Mouse (Mus musculus): ENCODE data around the gene Sh3kbp1. TPM values are rescaled to one million over a fixed set of nuclear protein-coding genes. Genes with fewer than 3 reads are reported as not detected.

Gene Sh3kbp1
- polyA plus RNA-seq, 1 experiment from 2014 or later, result 36.1 TPM

GRCm38 (mm10) chrX:159910600-159910999 lies 283.5 kb downstream of the Sh3kbp1 start:
- H3K4me3 ChIP-seq, result no peak overlapping the region

GRCm38 (mm10) chrX:159911613-159912012 lies 284.5 kb downstream of the Sh3kbp1 start:
- WGBS, result 87% methylated on average over 4 of the region's 4 CpGs

More at GRCm38 (mm10) chrX:159910600-159910999, 283.5 kb downstream of the Sh3kbp1 start:
- Histone ChIP-seq H3K9me3 (no peaks in the 10 kb centered on the region), H3K9ac (replicated peaks) (no peak overlapping the region), H3K36me3 (no peaks in the 10 kb centered on the region), H3K4me2 (replicated peaks) (no peak overlapping the region), H3K4me1 (no peaks in the 10 kb centered on the region), H3K27ac (replicated peaks) (no peak overlapping the region), H3K27me3 (peaks cover 33% of the 10 kb centered on the region)
- no peak for ATAC-seq (ENCODE audit: low FRiP score, low read depth)
- WGBS, result 50% methylated on average over 3 of the region's 3 CpGs

GRCm38 (mm10) chrX:159912061-159912460 lies 285.0 kb downstream of the Sh3kbp1 start:
- H3K9ac ChIP-seq (replicated peaks), result no peak overlapping the region
- no peak overlapping the region for H3K27ac ChIP-seq (replicated peaks)
- no peaks in the 10 kb centered on the region for H3K36me3 ChIP-seq
- H3K4me3 ChIP-seq, result no peak overlapping the region
- no peak for ATAC-seq (ENCODE audit: low FRiP score, low read depth)
- H3K4me2 ChIP-seq (replicated peaks), result no peak overlapping the region
- H3K4me1 ChIP-seq, result no peaks in the 10 kb centered on the region
- WGBS, result 80% methylated on average over 3 of the region's 3 CpGs
- H3K9me3 ChIP-seq, result no peaks in the 10 kb centered on the region
- H3K27me3 ChIP-seq, result peaks cover 30% of the 10 kb centered on the region

More at GRCm38 (mm10) chrX:159911613-159912012, 284.5 kb downstream of the Sh3kbp1 start:
- ATAC-seq (ENCODE audit: low FRiP score, low read depth), result no peak
- Histone ChIP-seq H3K9ac (replicated peaks) (no peak overlapping the region), H3K9me3 (no peaks in the 10 kb centered on the region), H3K4me2 (replicated peaks) (no peak overlapping the region), H3K36me3 (no peaks in the 10 kb centered on the region), H3K4me3 (no peak overlapping the region), H3K27ac (replicated peaks) (no peak overlapping the region), H3K27me3 (peaks cover 30% of the 10 kb centered on the region), H3K4me1 (no peaks in the 10 kb centered on the region)

GRCm38 (mm10) chrX:159913489-159913888 lies 286.4 kb downstream of the Sh3kbp1 start:
- Histone ChIP-seq H3K4me1 (no peaks in the 10 kb centered on the region), H3K36me3 (no peaks in the 10 kb centered on the region), H3K27me3 (peaks cover 33% of the 10 kb centered on the region), H3K9me3 (no peaks in the 10 kb centered on the region), H3K4me3 (no peak overlapping the region), H3K27ac (replicated peaks) (no peak overlapping the region), H3K9ac (replicated peaks) (no peak overlapping the region), H3K4me2 (replicated peaks) (no peak overlapping the region; the same call in 1 of the 2 replicates)
- ATAC-seq (ENCODE audit: low FRiP score, low read depth), result no peak
- WGBS, result 44% methylated on average over 3 of the region's 3 CpGs

- H3K27ac ChIP-seq (replicated peaks), result no peak overlapping the region
- H3K27me3 ChIP-seq, result peaks cover 32% of the 10 kb centered on the region
- ATAC-seq (ENCODE audit: low FRiP score, low read depth), result no peak
- H3K4me1 ChIP-seq, result no peaks in the 10 kb centered on the region
- H3K4me2 ChIP-seq (replicated peaks), result no peak overlapping the region
- no peak overlapping the region for H3K9ac ChIP-seq (replicated peaks)
- 58% methylated on average over 1 of the region's 1 CpGs for WGBS
- no peaks in the 10 kb centered on the region for H3K36me3 ChIP-seq
- no peaks in the 10 kb centered on the region for H3K9me3 ChIP-seq
- no peak overlapping the region for H3K4me3 ChIP-seq
Measured at GRCm38 (mm10) chrX:159915125-159915524, 288.1 kb downstream of the Sh3kbp1 start.

- no peak overlapping the region for H3K4me3 ChIP-seq
- no peaks in the 10 kb centered on the region for H3K36me3 ChIP-seq
- 91% methylated on average over 6 of the region's 6 CpGs for WGBS
- H3K27me3 ChIP-seq, result peaks cover 58% of the 10 kb centered on the region
- no peaks in the 10 kb centered on the region for H3K9me3 ChIP-seq
- H3K9ac ChIP-seq (replicated peaks), result no peak overlapping the region
- H3K4me1 ChIP-seq, result no peaks in the 10 kb centered on the region
- no peak for ATAC-seq (ENCODE audit: low FRiP score, low read depth)
- no peak overlapping the region for H3K4me2 ChIP-seq (replicated peaks)
- H3K27ac ChIP-seq (replicated peaks), result no peak overlapping the region
Measured at GRCm38 (mm10) chrX:159924759-159925158, 297.7 kb downstream of the Sh3kbp1 start.

GRCm38 (mm10) chrX:159928165-159928564 lies 301.1 kb downstream of the Sh3kbp1 start:
- ATAC-seq (ENCODE audit: low FRiP score, low read depth), result no peak
- Histone ChIP-seq H3K27ac (replicated peaks) (no peak overlapping the region), H3K4me2 (replicated peaks) (no peak overlapping the region), H3K4me3 (no peak overlapping the region), H3K27me3 (peaks cover 56% of the 10 kb centered on the region), H3K9me3 (no peaks in the 10 kb centered on the region), H3K4me1 (no peaks in the 10 kb centered on the region), H3K36me3 (no peaks in the 10 kb centered on the region), H3K9ac (replicated peaks) (no peak overlapping the region)
- WGBS, result 57% methylated on average over 5 of the region's 5 CpGs

GRCm38 (mm10) chrX:159928834-159929233 lies 301.8 kb downstream of the Sh3kbp1 start:
- H3K36me3 ChIP-seq, result no peaks in the 10 kb centered on the region
- no peak for ATAC-seq (ENCODE audit: low FRiP score, low read depth)
- H3K4me3 ChIP-seq, result no peak overlapping the region
- H3K27ac ChIP-seq (replicated peaks), result no peak overlapping the region
- no peak overlapping the region for H3K4me2 ChIP-seq (replicated peaks)
- WGBS, result 76% methylated on average over 3 of the region's 3 CpGs
- no peaks in the 10 kb centered on the region for H3K9me3 ChIP-seq
- no peak overlapping the region for H3K9ac ChIP-seq (replicated peaks)
- H3K27me3 ChIP-seq, result peaks cover 52% of the 10 kb centered on the region
- H3K4me1 ChIP-seq, result no peaks in the 10 kb centered on the region

GRCm38 (mm10) chrX:159932027-159932426 lies 305.0 kb downstream of the Sh3kbp1 start:
- Histone ChIP-seq H3K4me2 (replicated peaks) (no peak overlapping the region), H3K9ac (replicated peaks) (no peak overlapping the region), H3K36me3 (no peaks in the 10 kb centered on the region), H3K27me3 (peaks cover 36% of the 10 kb centered on the region), H3K9me3 (no peaks in the 10 kb centered on the region), H3K27ac (replicated peaks) (no peak overlapping the region), H3K4me1 (no peaks in the 10 kb centered on the region), H3K4me3 (no peak overlapping the region)
- no peak for ATAC-seq (ENCODE audit: low FRiP score, low read depth)
- 100% methylated on average over 1 of the region's 1 CpGs for WGBS

GRCm38 (mm10) chrX:159942569-159942968 lies 315.5 kb downstream of the Sh3kbp1 start:
- 77% methylated on average over 2 of the region's 2 CpGs for WGBS

GRCm38 (mm10) chrX:159943586-159943985 lies 316.5 kb downstream of the Sh3kbp1 start:
- Histone ChIP-seq H3K9ac (replicated peaks) (no peak overlapping the region), H3K4me2 (replicated peaks) (no peak overlapping the region), H3K27ac (replicated peaks) (no peak overlapping the region), H3K36me3 (no peaks in the 10 kb centered on the region), H3K4me3 (no peak overlapping the region), H3K27me3 (peaks cover 33% of the 10 kb centered on the region; the same call in 1 of the 2 replicates), H3K9me3 (no peaks in the 10 kb centered on the region), H3K4me1 (no peaks in the 10 kb centered on the region)
- WGBS, result 81% methylated on average over 1 of the region's 1 CpGs
- no peak for ATAC-seq (ENCODE audit: low FRiP score, low read depth)

More at GRCm38 (mm10) chrX:159942569-159942968, 315.5 kb downstream of the Sh3kbp1 start:
- Histone ChIP-seq H3K4me1 (no peaks in the 10 kb centered on the region), H3K4me3 (no peak overlapping the region), H3K36me3 (no peaks in the 10 kb centered on the region), H3K27ac (replicated peaks) (no peak overlapping the region), H3K9me3 (no peaks in the 10 kb centered on the region), H3K27me3 (peaks cover 34% of the 10 kb centered on the region; the same call in 1 of the 2 replicates), H3K4me2 (replicated peaks) (no peak overlapping the region), H3K9ac (replicated peaks) (no peak overlapping the region)
- ATAC-seq (ENCODE audit: low FRiP score, low read depth), result no peak

- no peak overlapping the region for H3K27ac ChIP-seq (replicated peaks)
- peaks cover 72% of the 10 kb centered on the region for H3K27me3 ChIP-seq
- H3K9me3 ChIP-seq, result no peaks in the 10 kb centered on the region
- ATAC-seq (ENCODE audit: low FRiP score, low read depth), result no peak
- no peaks in the 10 kb centered on the region for H3K36me3 ChIP-seq
- no peak overlapping the region for H3K4me2 ChIP-seq (replicated peaks)
- H3K4me1 ChIP-seq, result no peaks in the 10 kb centered on the region
- WGBS, result 76% methylated on average over 7 of the region's 7 CpGs
- H3K4me3 ChIP-seq, result no peak overlapping the region
- H3K9ac ChIP-seq (replicated peaks), result no peak overlapping the region
Measured at GRCm38 (mm10) chrX:159953546-159954429, 326.7 kb downstream of the Sh3kbp1 start.

All from midbrain, embryonic 12.5 days (tissue).